Mouse (Mus musculus): ENCODE measurements around the gene Dspp.

- no peak for TF ChIP-seq GATA1 (IDR thresholded peaks at IDR 0.05; ENCODE audit: borderline replicate concordance, low read length)
- TF ChIP-seq CTCF (IDR thresholded peaks at IDR 0.05; ENCODE audit: low read depth, low read length): no peak
- no peak for TF ChIP-seq POLR2AphosphoS5 (IDR thresholded peaks at IDR 0.05; ENCODE audit: insufficient replicate concordance, low read depth, low read length)
Observed at GRCm38 (mm10) chr5:104133752-104134151, 36.8 kb upstream of the Dspp start.
